Mouse (Mus musculus) gonadal fat pad, adult 2 months (tissue): ENCODE results near the gene Polr3b. TPM values are rescaled to one million over a fixed set of nuclear protein-coding genes. Genes with fewer than 3 reads are reported as not detected.

Source experiments
- DNase-seq: peaks from one replicate; pipeline ENCODE4 v3.0.0-alpha.2; 2012; ENCODE audit warnings: low read depth
- polyA plus RNA-seq: library from polyadenylated mRNA; depleted of rRNA; stranded (reverse); fragments of >200 nt; gene quantifications from 2 replicates; pipeline ENCODE4 v1.2.3, GENCODE M21; 2012

The Polr3b gene
- polyA plus RNA-seq, 1 experiment, result 8.3 TPM

- DNase-seq, result no peak
These were observed 88.1 kb downstream of the Polr3b start for GRCm38 (mm10) chr10:84710192-84710591.

GRCm38 (mm10) chr10:84710827-84711226 lies 88.7 kb downstream of the Polr3b start:
- no peak for DNase-seq

- DNase-seq, result no peak
These were observed 89.4 kb downstream of the Polr3b start for GRCm38 (mm10) chr10:84711479-84711878.

GRCm38 (mm10) chr10:84711940-84712339 lies 89.8 kb downstream of the Polr3b start:
- DNase-seq, result no peak

- no peak for DNase-seq
These were observed 90.4 kb downstream of the Polr3b start for GRCm38 (mm10) chr10:84712532-84712931.

- no peak for DNase-seq
These were observed 91.0 kb downstream of the Polr3b start for GRCm38 (mm10) chr10:84713043-84713442.

- DNase-seq, result no peak
These were observed 93.5 kb downstream of the Polr3b start for GRCm38 (mm10) chr10:84715639-84716038.

GRCm38 (mm10) chr10:84716581-84716980 lies 94.5 kb downstream of the Polr3b start:
- DNase-seq, result no peak

- DNase-seq, result no peak
These were observed 100.6 kb downstream of the Polr3b start for GRCm38 (mm10) chr10:84722711-84723110.

- DNase-seq, result no peak
These were observed 104.9 kb downstream of the Polr3b start for GRCm38 (mm10) chr10:84727005-84727404.

- no peak for DNase-seq
These were observed 105.7 kb downstream of the Polr3b start for GRCm38 (mm10) chr10:84727760-84728159.

GRCm38 (mm10) chr10:84730078-84730477 lies 108.0 kb downstream of the Polr3b start:
- DNase-seq, result no peak

- no peak for DNase-seq
These were observed 108.9 kb downstream of the Polr3b start for GRCm38 (mm10) chr10:84730956-84731355.

GRCm38 (mm10) chr10:84733511-84733910 lies 111.4 kb downstream of the Polr3b start:
- DNase-seq, result no peak

- no peak for DNase-seq
These were observed 133.0 kb downstream of the Polr3b start for GRCm38 (mm10) chr10:84754851-84755785.

- no peak for DNase-seq
These were observed 133.7 kb downstream of the Polr3b start, which contains the start of gene Rfx4 for GRCm38 (mm10) chr10:84755786-84756203. Gene Rfx4 (plus strand): TSS chr10:84756062.

- no peak for DNase-seq
These were observed 134.5 kb downstream of the Polr3b start for GRCm38 (mm10) chr10:84756435-84757095.

GRCm38 (mm10) chr10:84757426-84758199 lies 135.5 kb downstream of the Polr3b start:
- no peak for DNase-seq

- DNase-seq, result no peak
These were observed 136.0 kb downstream of the Polr3b start for GRCm38 (mm10) chr10:84758200-84758468.

GRCm38 (mm10) chr10:84758483-84759431 lies 136.7 kb downstream of the Polr3b start:
- DNase-seq, result no peak

GRCm38 (mm10) chr10:84759511-84760117 lies 137.5 kb downstream of the Polr3b start:
- no peak for DNase-seq
